Mouse (Mus musculus) stomach, postnatal 0 days (tissue): ENCODE results near the gene Olfr571.

Experiments used
- CTCF ChIP-seq: IDR thresholded peaks from 2 replicates; pipeline ENCODE4 v1.5.1; 2016; ENCODE audit warnings: antibody characterized with exemption, low read depth, mild to moderate bottlenecking, moderate library complexity
- EP300 ChIP-seq: optimal IDR thresholded peaks from 2 replicates; pipeline ENCODE3; 2016; ENCODE audit warnings: antibody characterized with exemption

GRCm38 (mm10) chr7:102890782-102891181 lies 26.6 kb downstream of the Olfr571 start, which contains the start of gene Olfr569:
- TF ChIP-seq CTCF (no peak), EP300 (no peak)
